ENCODE assay signal across 8 mouse cellular contexts in the genomic region with DNA sequence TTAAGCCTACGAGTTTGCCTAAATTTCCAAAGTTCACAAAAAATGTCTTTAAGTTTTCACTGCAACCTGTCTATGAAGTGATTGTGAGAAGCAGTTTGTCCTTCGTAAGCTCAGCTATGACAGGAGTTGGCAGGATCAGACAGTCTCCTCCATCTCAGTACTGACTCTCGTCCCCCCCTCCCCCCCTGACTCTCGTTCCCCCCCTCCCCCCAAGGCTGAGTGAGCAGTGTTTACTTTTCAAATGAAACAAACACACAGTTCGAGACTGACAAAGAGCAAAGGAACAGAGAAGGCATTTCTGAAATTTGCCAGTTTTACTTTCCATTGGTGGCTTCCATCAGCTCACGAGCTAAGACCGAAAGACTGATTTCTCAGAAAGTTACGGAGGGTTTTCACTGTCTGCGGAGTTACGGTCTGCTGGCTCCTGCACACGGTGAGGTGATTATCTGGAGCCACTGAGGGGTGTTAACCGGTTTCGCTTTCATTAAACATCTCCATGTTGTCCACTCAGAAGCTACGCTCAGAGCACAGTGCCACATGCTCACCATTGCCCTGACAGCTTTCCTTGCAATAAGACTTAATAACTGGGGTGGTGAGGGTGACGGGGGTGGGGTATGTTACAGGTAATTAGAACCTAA.
DNase-seq lines count a peak whose midpoint lies in the region; ATAC-seq lines count a peak whose summit lies in the region.

No protein-coding gene starts in this region.

- peak; percentile 90 for ATAC-seq in kidney, embryonic 15.5 days (replicated peaks; ENCODE audit: low FRiP score)
- ATAC-seq in embryonic facial prominence, embryonic 14.5 days (ENCODE audit: low read depth), result peak; percentile 28; the same call in 1 of the 2 replicates
- no peak for ATAC-seq in limb, embryonic 11.5 days (ENCODE audit: insufficient number of reproducible peaks, low FRiP score, low TSS enrichment, low read depth)
- no peak for ATAC-seq in megakaryocyte progenitor cell, adult 5-6 weeks (replicated peaks; ENCODE audit: poor library complexity)

- peak overlapping the region; percentile 7; the same call in 1 of the 2 replicates for H3K9ac ChIP-seq in kidney, embryonic 15.5 days
- H3K9ac ChIP-seq in embryonic facial prominence, embryonic 14.5 days (ENCODE audit: low read depth, low read length), result no peak overlapping the region
- no peak overlapping the region for H3K9ac ChIP-seq in limb, embryonic 11.5 days (ENCODE audit: low read length)

- peak overlapping the region; percentile 24 for H3K4me3 ChIP-seq in kidney, embryonic 15.5 days (replicated peaks)
- H3K4me3 ChIP-seq in embryonic facial prominence, embryonic 14.5 days (ENCODE audit: low read depth, low read length), result no peak overlapping the region; the same call in 1 of the 2 replicates
- no peak overlapping the region for H3K4me3 ChIP-seq in limb, embryonic 11.5 days (ENCODE audit: low read depth, low read length)

- peaks cover 56% of the 10 kb centered on the region for H3K4me1 ChIP-seq in kidney, embryonic 15.5 days
- peaks cover 53% of the 10 kb centered on the region for H3K4me1 ChIP-seq in embryonic facial prominence, embryonic 14.5 days (ENCODE audit: control insufficient read depth, insufficient read depth, low read length)
- H3K4me1 ChIP-seq in limb, embryonic 11.5 days (ENCODE audit: control insufficient read depth, insufficient read depth, low read length), result peaks cover 14% of the 10 kb centered on the region; the same call in 1 of the 2 replicates

- H3K36me3 ChIP-seq in kidney, embryonic 15.5 days, result peaks cover 21% of the 10 kb centered on the region; the same call in 1 of the 2 replicates
- H3K36me3 ChIP-seq in embryonic facial prominence, embryonic 14.5 days (ENCODE audit: control insufficient read depth, insufficient read depth, low read length), result peaks cover 4% of the 10 kb centered on the region; the same call in 1 of the 2 replicates
- H3K36me3 ChIP-seq in limb, embryonic 11.5 days (ENCODE audit: control insufficient read depth, insufficient read depth, low read length), result no peaks in the 10 kb centered on the region; the same call in 1 of the 2 replicates

- H3K27me3 ChIP-seq in kidney, embryonic 15.5 days, result no peaks in the 10 kb centered on the region
- H3K27me3 ChIP-seq in embryonic facial prominence, embryonic 14.5 days (replicated peaks; ENCODE audit: control insufficient read depth, insufficient read depth, low read length), result no peaks in the 10 kb centered on the region
- no peaks in the 10 kb centered on the region for H3K27me3 ChIP-seq in limb, embryonic 11.5 days (ENCODE audit: control insufficient read depth, insufficient read depth, low read length)

- H3K9me3 ChIP-seq in kidney, embryonic 15.5 days (replicated peaks), result no peaks in the 10 kb centered on the region
- H3K9me3 ChIP-seq in embryonic facial prominence, embryonic 14.5 days (ENCODE audit: control insufficient read depth, low read length), result no peaks in the 10 kb centered on the region
- no peaks in the 10 kb centered on the region for H3K9me3 ChIP-seq in limb, embryonic 11.5 days (ENCODE audit: control insufficient read depth, low read length)

- peak overlapping the region; percentile 49 for H3K4me2 ChIP-seq in kidney, embryonic 15.5 days
- peak overlapping the region; percentile 35 for H3K4me2 ChIP-seq in embryonic facial prominence, embryonic 14.5 days (ENCODE audit: low read depth, low read length)
- H3K4me2 ChIP-seq in limb, embryonic 11.5 days (ENCODE audit: low read depth, severe bottlenecking), result peak overlapping the region; percentile 28; the same call in 1 of the 2 replicates

- peak overlapping the region; percentile 67; the same call in 1 of the 2 replicates for H3K27ac ChIP-seq in kidney, embryonic 15.5 days
- no peak overlapping the region for H3K27ac ChIP-seq in embryonic facial prominence, embryonic 14.5 days (replicated peaks; ENCODE audit: low read depth, low read length)
- no peak overlapping the region for H3K27ac ChIP-seq in limb, embryonic 11.5 days (replicated peaks; ENCODE audit: low read depth, low read length)

- 33% methylated on average over 15 of the region's 15 CpGs for WGBS in kidney, embryonic 15.5 days
- 35% methylated on average over 15 of the region's 15 CpGs for WGBS in embryonic facial prominence, embryonic 14.5 days
- WGBS in limb, embryonic 11.5 days, result 24% methylated on average over 15 of the region's 15 CpGs

- DNase-seq in kidney, adult 18-20 months, result no peak
- no peak for DNase-seq in embryonic facial prominence, embryonic 14.5 days (ENCODE audit: low spot score)
- DNase-seq in limb, embryonic 11.5 days (ENCODE audit: low spot score), result no peak
- DNase-seq in retina, embryonic 14.5 days (ENCODE audit: low spot score), result peak; percentile 46
- no peak for DNase-seq in layer of hippocampus, adult 9-10 months (ENCODE audit: low spot score)
- no peak for DNase-seq in frontal cortex, adult 2 months (ENCODE audit: extremely low spot score in 1 of 2, low spot score in 1 of 2)

Comparison
In these comparisons a context has a peak if more than half of its experiments do, and no peak if none do; other contexts are left out.
1. ATAC-seq: peak in kidney, embryonic 15.5 days (single experiment) and embryonic facial prominence, embryonic 14.5 days (single experiment); none in limb, embryonic 11.5 days (single experiment) and megakaryocyte progenitor cell, adult 5-6 weeks (single experiment).
2. Peak in every context shown above with its lines, with median percentiles within 50 percentile points of each other: H3K4me2 ChIP-seq.